Mouse (Mus musculus) spleen, postnatal 10 days (tissue): ENCODE results near the gene Rprd1b.

Source experiments
- DNase-seq, 2 experiments: peaks; one replicate each; pipeline ENCODE4 v3.0.0; 2021 to 2022; ENCODE audit warnings: low spot score in 2 of 2

The Rprd1b gene

GRCm38 (mm10) chr2:158121645-158122326, 93.5 kb downstream of the Rprd1b start:
- DNase-seq, result no peak

GRCm38 (mm10) chr2:158122814-158123213, 94.5 kb downstream of the Rprd1b start:
- DNase-seq, result no peak

GRCm38 (mm10) chr2:158127245-158127644, 98.9 kb downstream of the Rprd1b start:
- no peak for DNase-seq

- DNase-seq, result no peak
Measured at GRCm38 (mm10) chr2:158127872-158128271, 99.6 kb downstream of the Rprd1b start.

GRCm38 (mm10) chr2:158128461-158129130, 100.3 kb downstream of the Rprd1b start:
- no peak for DNase-seq

GRCm38 (mm10) chr2:158129291-158130002, 101.2 kb downstream of the Rprd1b start:
- no peak for DNase-seq

- DNase-seq, result no peak
Measured at GRCm38 (mm10) chr2:158130391-158130986, 102.2 kb downstream of the Rprd1b start.

- DNase-seq, result no peak
Measured at GRCm38 (mm10) chr2:158131197-158131835, 103.0 kb downstream of the Rprd1b start.

GRCm38 (mm10) chr2:158132320-158132719, 104.0 kb downstream of the Rprd1b start:
- DNase-seq, result no peak

- no peak for DNase-seq
Measured at GRCm38 (mm10) chr2:158133050-158133449, 104.8 kb downstream of the Rprd1b start.

GRCm38 (mm10) chr2:158136205-158136604, 107.9 kb downstream of the Rprd1b start:
- DNase-seq, result no peak

GRCm38 (mm10) chr2:158137771-158138170, 109.5 kb downstream of the Rprd1b start:
- DNase-seq, result no peak

- DNase-seq, result no peak
Measured at GRCm38 (mm10) chr2:158138778-158139177, 110.5 kb downstream of the Rprd1b start.

- DNase-seq, result no peak
Measured at GRCm38 (mm10) chr2:158139628-158140027, 111.3 kb downstream of the Rprd1b start.

GRCm38 (mm10) chr2:158140664-158141063, 112.4 kb downstream of the Rprd1b start:
- no peak for DNase-seq

GRCm38 (mm10) chr2:158141271-158141670, 113.0 kb downstream of the Rprd1b start:
- no peak for DNase-seq

- DNase-seq, result peak; percentile 73 to 80
Measured at GRCm38 (mm10) chr2:158141690-158142440, 113.6 kb downstream of the Rprd1b start.

GRCm38 (mm10) chr2:158142981-158143380, 114.7 kb downstream of the Rprd1b start:
- DNase-seq, result no peak

GRCm38 (mm10) chr2:158143816-158144215, 115.5 kb downstream of the Rprd1b start:
- DNase-seq, result no peak

- no peak for DNase-seq
Measured at GRCm38 (mm10) chr2:158144263-158144662, 116.0 kb downstream of the Rprd1b start.
